Mouse (Mus musculus): Measurements from ENCODE around the gene Dph1. TPM values are rescaled to one million over a fixed set of nuclear protein-coding genes. Genes with fewer than 3 reads are reported as not detected.

Gene Dph1
- total and polyA plus RNA-seq, 3 experiments = 4.7 to 61.5 (median 6.1) TPM

DNA sequence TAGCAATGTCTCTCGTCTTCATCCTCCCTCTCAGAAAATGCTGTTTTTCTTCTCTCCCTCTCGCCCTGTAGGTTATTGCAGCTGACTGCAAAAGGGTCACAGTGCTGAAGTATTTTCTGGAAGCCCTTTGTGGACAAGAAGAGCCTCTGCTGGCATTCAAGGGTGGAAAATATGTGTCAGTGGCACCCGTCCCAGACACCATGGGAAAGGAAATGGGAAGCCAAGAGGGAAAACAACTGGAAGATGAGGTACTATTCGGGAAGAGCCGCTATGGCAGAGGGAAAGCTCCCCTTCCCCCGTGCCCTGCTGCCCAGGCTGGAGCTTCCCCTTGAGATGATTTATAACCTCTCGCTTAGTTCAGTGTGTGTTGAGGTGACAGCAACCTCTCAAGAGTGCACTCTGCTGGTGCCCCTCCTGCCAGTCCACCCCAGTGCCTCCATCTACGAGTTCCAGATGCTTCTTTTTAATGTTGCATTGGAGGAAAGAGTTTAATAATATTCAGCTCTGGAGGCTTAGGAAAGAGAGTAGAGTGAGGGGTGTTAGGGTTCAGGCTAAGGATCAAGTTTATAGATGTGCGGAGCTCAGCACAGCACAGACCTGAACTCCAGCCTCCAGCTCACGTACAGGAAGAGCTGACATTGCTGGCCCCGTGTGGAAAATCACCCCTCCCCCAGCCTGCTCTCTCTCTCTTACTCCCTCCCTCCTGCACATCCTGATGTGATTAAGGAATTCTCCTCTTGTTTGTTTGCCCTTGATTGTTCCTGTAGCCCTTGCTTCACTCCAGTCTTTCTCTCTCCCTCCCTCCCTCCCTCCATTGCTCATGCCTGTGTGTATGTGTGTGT lies 51.7 kb downstream of the Dph1 start:
- ATAC-seq (ENCODE audit: extremely low read depth, insufficient number of reproducible peaks, low FRiP score, poor library complexity, severe bottlenecking) (no peak), DNase-seq (ENCODE audit: low spot score) (no peak)
- no peak for TF ChIP-seq TAL1 (conservative IDR thresholded peaks at IDR 0.05; ENCODE audit: low read depth, low read length)
- no peak for TF ChIP-seq GATA1 (IDR thresholded peaks at IDR 0.05; ENCODE audit: borderline replicate concordance, low read length)
- no peak for TF ChIP-seq CTCF (IDR thresholded peaks at IDR 0.05; ENCODE audit: low read depth, low read length)
- TF ChIP-seq GATA2 (IDR thresholded peaks at IDR 0.05; ENCODE audit: borderline replicate concordance, low read depth, low read length) = no peak
- TF ChIP-seq POLR2AphosphoS5 (IDR thresholded peaks at IDR 0.05; ENCODE audit: insufficient replicate concordance, low read depth, low read length) = no peak
- no peak overlapping the region for H3K4me3 ChIP-seq (ENCODE audit: low read depth, low read length)
- H3K9me3 ChIP-seq (replicated peaks) = no peaks in the 10 kb centered on the region
- peaks cover 21% of the 10 kb centered on the region for H3K4me1 ChIP-seq (ENCODE audit: insufficient read depth, low read depth, low read length)
- peaks cover 91% of the 10 kb centered on the region for H3K36me3 ChIP-seq (replicated peaks)
- no peaks in the 10 kb centered on the region for H3K27me3 ChIP-seq (ENCODE audit: insufficient read depth, low read length)

- peak; percentile 21 for DNase-seq (ENCODE audit: low spot score)
- no peak for TF ChIP-seq CTCF (IDR thresholded peaks at IDR 0.05; ENCODE audit: low read depth, low read length)
- TF ChIP-seq POLR2AphosphoS5 (IDR thresholded peaks at IDR 0.05; ENCODE audit: insufficient replicate concordance, low read depth, low read length) = no peak
- TF ChIP-seq GATA2 (IDR thresholded peaks at IDR 0.05; ENCODE audit: borderline replicate concordance, low read depth, low read length) = no peak
- TF ChIP-seq TAL1 (conservative IDR thresholded peaks at IDR 0.05; ENCODE audit: low read depth, low read length) = no peak
- TF ChIP-seq GATA1 (IDR thresholded peaks at IDR 0.05; ENCODE audit: borderline replicate concordance, low read length) = no peak
- no peak for ATAC-seq (ENCODE audit: extremely low read depth, insufficient number of reproducible peaks, low FRiP score, poor library complexity, severe bottlenecking)
- no peaks in the 10 kb centered on the region for H3K27me3 ChIP-seq (ENCODE audit: insufficient read depth, low read length)
- H3K36me3 ChIP-seq (replicated peaks) = peaks cover 84% of the 10 kb centered on the region
- H3K4me1 ChIP-seq (ENCODE audit: insufficient read depth, low read depth, low read length) = peaks cover 20% of the 10 kb centered on the region
- no peaks in the 10 kb centered on the region for H3K9me3 ChIP-seq (replicated peaks)
- no peak overlapping the region for H3K4me3 ChIP-seq (ENCODE audit: low read depth, low read length)
Measured at GRCm38 (mm10) chr11:75136666-75137398, 54.2 kb downstream of the Dph1 start.

DNA sequence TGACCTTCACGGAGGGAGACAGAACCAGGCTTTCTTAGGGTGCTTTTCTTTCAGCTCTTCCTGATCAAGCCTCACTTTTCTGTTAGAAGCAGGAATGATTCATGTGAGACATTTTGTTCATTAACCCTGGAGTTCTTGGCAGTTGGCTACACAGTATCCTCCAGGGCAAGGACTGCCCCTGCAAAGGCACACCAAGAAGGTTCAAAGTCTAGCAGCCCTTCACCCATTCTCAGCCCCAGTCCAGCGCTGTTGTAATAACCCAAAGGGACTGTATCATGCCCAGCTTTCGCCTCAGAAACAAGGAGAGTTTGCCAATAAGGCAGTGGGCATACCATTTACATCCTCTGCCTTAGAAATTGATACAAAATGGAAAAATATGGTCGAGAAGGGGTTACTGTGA lies 55.7 kb downstream of the Dph1 start:
- Histone ChIP-seq H3K4me1 (ENCODE audit: insufficient read depth, low read depth, low read length) (peaks cover 23% of the 10 kb centered on the region), H3K4me3 (ENCODE audit: low read depth, low read length) (no peak overlapping the region), H3K27me3 (ENCODE audit: insufficient read depth, low read length) (no peaks in the 10 kb centered on the region), H3K36me3 (replicated peaks) (peaks cover 71% of the 10 kb centered on the region), H3K9me3 (replicated peaks) (no peaks in the 10 kb centered on the region)
- no peak for TF ChIP-seq GATA2 (IDR thresholded peaks at IDR 0.05; ENCODE audit: borderline replicate concordance, low read depth, low read length)
- no peak for TF ChIP-seq GATA1 (IDR thresholded peaks at IDR 0.05; ENCODE audit: borderline replicate concordance, low read length)
- no peak for TF ChIP-seq POLR2AphosphoS5 (IDR thresholded peaks at IDR 0.05; ENCODE audit: insufficient replicate concordance, low read depth, low read length)
- no peak for TF ChIP-seq TAL1 (conservative IDR thresholded peaks at IDR 0.05; ENCODE audit: low read depth, low read length)
- TF ChIP-seq CTCF (IDR thresholded peaks at IDR 0.05; ENCODE audit: low read depth, low read length) = no peak
- no peak for ATAC-seq (ENCODE audit: extremely low read depth, insufficient number of reproducible peaks, low FRiP score, poor library complexity, severe bottlenecking)
- DNase-seq (ENCODE audit: low spot score) = no peak

DNA sequence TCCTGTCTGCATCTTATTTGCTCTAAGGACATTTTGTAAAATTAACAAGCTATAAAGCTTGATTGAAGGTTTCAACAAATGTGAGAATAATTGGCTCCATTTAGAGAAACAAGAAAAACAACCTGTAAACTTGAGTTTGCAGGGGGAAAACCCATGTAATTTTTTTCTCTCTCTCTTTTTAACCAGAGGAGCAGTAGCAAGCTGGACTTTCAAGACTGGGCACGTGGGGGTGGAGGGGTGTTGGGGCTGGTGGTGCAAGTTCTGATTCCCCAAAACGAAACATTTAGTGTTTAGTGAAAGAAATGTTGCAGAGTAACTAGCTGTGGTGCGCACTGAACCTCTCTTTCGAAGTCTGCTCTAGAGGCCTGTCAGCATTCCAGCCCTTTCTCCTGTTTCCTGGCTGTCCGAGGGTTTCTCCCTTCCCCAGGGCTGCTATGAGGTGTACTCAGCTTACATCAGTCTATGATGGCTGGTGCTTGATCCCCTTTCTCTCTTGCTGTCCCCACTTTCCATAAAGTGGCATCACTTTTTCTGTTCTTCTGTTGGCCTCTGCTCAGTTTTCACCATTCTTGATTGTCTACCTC lies 56.5 kb downstream of the Dph1 start:
- Histone ChIP-seq H3K4me3 (ENCODE audit: low read depth, low read length) (no peak overlapping the region), H3K27me3 (ENCODE audit: insufficient read depth, low read length) (no peaks in the 10 kb centered on the region), H3K36me3 (replicated peaks) (peaks cover 63% of the 10 kb centered on the region), H3K9me3 (replicated peaks) (no peaks in the 10 kb centered on the region), H3K4me1 (ENCODE audit: insufficient read depth, low read depth, low read length) (peaks cover 22% of the 10 kb centered on the region)
- no peak for DNase-seq (ENCODE audit: low spot score)
- no peak for TF ChIP-seq GATA2 (IDR thresholded peaks at IDR 0.05; ENCODE audit: borderline replicate concordance, low read depth, low read length)
- no peak for TF ChIP-seq POLR2AphosphoS5 (IDR thresholded peaks at IDR 0.05; ENCODE audit: insufficient replicate concordance, low read depth, low read length)
- TF ChIP-seq GATA1 (IDR thresholded peaks at IDR 0.05; ENCODE audit: borderline replicate concordance, low read length) = no peak
- TF ChIP-seq CTCF (IDR thresholded peaks at IDR 0.05; ENCODE audit: low read depth, low read length) = no peak
- TF ChIP-seq TAL1 (conservative IDR thresholded peaks at IDR 0.05; ENCODE audit: low read depth, low read length) = no peak
- ATAC-seq (ENCODE audit: extremely low read depth, insufficient number of reproducible peaks, low FRiP score, poor library complexity, severe bottlenecking) = no peak

DNA sequence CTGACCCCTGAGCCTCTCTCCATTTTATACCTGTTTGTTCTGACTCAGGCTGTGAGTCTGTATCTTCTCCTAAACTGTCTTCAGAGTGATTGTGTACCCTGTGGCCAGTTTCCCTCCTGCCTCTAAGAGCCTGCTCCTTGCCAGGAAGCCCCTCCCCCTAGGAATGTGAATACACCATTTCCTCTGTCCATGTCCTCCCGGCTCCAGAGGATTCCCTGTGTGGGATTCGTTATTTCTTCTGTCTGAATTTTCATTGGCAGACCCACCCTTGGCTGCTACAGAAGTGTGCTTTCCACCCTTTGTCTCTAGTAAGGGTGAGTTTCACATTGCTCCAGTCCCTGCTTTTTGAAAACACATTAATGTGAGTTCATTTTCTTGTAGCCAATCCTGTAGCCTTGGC lies 57.1 kb downstream of the Dph1 start:
- H3K4me1 ChIP-seq (ENCODE audit: insufficient read depth, low read depth, low read length) = peaks cover 22% of the 10 kb centered on the region
- DNase-seq (ENCODE audit: low spot score) = no peak

More for the DNA sequence above, 57.1 kb downstream of the Dph1 start:
- Histone ChIP-seq H3K9me3 (replicated peaks) (no peaks in the 10 kb centered on the region), H3K27me3 (ENCODE audit: insufficient read depth, low read length) (no peaks in the 10 kb centered on the region), H3K4me3 (ENCODE audit: low read depth, low read length) (no peak overlapping the region), H3K36me3 (replicated peaks) (peaks cover 56% of the 10 kb centered on the region)
- no peak for TF ChIP-seq TAL1 (conservative IDR thresholded peaks at IDR 0.05; ENCODE audit: low read depth, low read length)
- TF ChIP-seq GATA2 (IDR thresholded peaks at IDR 0.05; ENCODE audit: borderline replicate concordance, low read depth, low read length) = no peak
- TF ChIP-seq GATA1 (IDR thresholded peaks at IDR 0.05; ENCODE audit: borderline replicate concordance, low read length) = no peak
- TF ChIP-seq CTCF (IDR thresholded peaks at IDR 0.05; ENCODE audit: low read depth, low read length) = no peak
- TF ChIP-seq POLR2AphosphoS5 (IDR thresholded peaks at IDR 0.05; ENCODE audit: insufficient replicate concordance, low read depth, low read length) = no peak
- no peak for ATAC-seq (ENCODE audit: extremely low read depth, insufficient number of reproducible peaks, low FRiP score, poor library complexity, severe bottlenecking)
